Mouse (Mus musculus): ENCODE data around the gene Igf1.

Igf1 gene

DNA sequence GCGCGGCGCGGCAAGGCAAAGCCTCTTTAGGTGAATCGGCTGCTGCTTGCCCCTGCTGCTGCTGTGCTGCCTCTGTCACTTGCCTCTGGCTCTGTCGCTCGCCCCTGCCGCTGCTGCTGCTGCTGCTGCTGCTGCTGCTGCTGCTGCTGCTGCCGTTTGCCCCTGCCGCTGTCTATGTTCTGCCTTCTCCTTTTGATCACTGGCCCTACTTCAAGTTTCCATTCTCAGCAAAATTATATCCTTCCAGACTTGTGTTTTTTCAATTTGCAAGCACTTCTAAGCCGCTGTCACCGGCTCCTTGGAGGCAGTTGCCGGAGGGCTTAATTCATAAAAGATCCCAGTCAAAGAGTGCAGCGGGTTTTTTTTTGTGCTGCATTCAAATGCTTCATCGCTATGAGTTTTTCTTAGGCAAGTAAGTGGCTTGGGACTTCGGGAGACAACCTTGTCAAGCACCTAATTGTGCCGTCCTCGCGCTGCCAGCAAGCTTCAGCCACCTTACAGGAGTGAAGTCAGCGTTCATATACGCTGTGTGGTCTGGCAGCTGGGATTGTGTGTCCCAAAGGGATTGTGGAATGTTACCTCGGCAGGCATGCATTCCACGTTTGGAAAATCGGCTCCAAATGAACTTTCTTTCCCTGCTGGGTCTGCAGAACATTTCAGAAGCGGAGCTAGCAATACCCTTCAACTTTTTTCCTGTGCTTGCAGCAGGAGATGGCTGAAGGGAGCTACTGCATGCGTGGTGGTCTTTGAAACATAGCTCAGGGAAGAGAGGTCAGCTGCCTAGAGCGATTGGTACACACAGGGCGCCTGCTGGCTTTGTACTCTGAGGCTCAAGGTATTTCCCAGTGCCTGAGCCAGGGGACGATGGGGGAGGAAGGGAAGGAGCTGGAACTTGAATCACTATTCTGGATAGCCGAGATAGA lies 2.4 kb downstream of the Igf1 start:
- DNase-seq, result peak; percentile 18

- no peak for DNase-seq
Measured at GRCm38 (mm10) chr10:87861104-87861455, 3.0 kb downstream of the Igf1 start.

DNA sequence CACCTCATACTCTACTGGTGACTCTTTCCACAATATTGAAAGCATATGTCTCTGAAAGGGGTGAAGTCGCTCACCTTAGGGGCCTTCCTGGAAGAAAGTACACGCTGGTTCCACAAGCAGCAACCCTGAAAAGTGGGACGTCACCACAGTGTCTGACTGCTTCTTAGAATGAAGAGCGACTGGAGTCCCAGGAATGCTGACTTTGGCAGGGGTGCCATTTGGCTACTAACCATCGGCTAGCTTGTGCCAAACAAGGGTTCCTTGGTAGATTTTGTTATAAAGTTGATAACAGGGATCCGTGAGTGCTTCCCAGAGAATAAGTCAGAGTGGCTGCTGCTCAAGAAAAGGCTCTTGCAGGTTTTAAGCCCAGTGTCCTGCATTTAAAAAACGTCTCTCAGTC lies 4.8 kb downstream of the Igf1 start:
- no peak for DNase-seq

GRCm38 (mm10) chr10:87863326-87863725 lies 5.3 kb downstream of the Igf1 start:
- no peak for DNase-seq

- DNase-seq, result no peak
Measured at GRCm38 (mm10) chr10:87865712-87866111, 7.6 kb downstream of the Igf1 start.

- no peak for DNase-seq
Measured at GRCm38 (mm10) chr10:87866448-87866847, 8.4 kb downstream of the Igf1 start.

- DNase-seq, result no peak
Measured at GRCm38 (mm10) chr10:87867217-87867616, 9.2 kb downstream of the Igf1 start.

- no peak for DNase-seq
Measured at GRCm38 (mm10) chr10:87867631-87868030, 9.6 kb downstream of the Igf1 start.

DNA sequence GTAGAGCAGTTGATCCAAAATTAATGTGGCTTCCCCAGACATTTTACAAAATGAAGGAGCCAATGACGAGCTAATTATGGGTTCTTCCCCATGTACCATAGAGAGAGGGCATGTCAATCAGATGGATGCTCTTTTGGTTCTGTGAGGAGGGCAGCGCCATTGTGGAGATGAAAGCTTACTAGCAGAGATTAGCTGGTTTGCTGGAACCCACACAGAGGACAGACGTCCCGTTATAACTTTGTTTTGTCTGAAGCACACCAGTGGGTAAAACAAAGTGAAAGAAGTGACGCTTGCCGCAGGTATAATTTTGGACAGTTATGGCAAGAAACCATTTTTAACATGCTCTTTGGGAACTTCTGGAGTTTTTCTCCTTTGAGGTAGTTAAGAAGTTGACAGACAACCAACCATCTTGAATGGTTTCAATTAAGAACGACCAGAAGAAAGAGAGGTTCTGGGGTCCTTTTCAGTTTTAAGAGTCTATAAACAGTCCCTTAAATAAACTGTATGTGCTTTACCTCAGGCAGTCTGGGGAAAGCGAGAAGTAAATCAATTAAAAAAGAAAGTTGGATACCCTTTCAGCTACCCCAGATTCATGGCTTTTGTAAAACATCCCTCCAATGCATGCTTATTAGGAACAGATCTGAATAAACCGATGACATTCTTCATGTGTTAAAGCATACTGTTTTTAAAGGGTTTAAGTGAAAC lies 10.4 kb downstream of the Igf1 start:
- DNase-seq, result no peak

- DNase-seq, result no peak
Measured at GRCm38 (mm10) chr10:87869151-87869550, 11.1 kb downstream of the Igf1 start.

- no peak for DNase-seq
Measured at GRCm38 (mm10) chr10:87869691-87870090, 11.6 kb downstream of the Igf1 start.

- DNase-seq, result no peak
Measured at GRCm38 (mm10) chr10:87871863-87872647, 14.0 kb downstream of the Igf1 start.

DNA sequence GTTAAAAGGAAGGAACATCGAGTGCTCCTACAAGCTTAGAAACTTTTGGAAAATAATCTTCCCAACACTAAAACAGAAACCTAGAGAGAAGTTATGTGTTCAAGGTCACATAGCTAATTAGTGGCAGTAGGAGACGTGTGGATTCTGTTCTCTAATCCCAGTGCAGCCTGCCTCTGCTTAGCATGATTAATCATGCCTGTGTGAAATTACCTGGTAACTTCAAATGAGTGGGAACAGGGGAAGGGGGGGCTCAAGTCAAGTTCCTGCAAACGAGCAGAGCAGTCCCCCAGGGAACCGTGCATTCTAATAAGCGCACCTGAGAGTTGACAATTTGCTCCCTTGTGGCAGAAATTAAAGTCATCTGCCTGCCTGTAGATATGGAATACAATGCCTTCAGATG lies 14.8 kb downstream of the Igf1 start:
- DNase-seq, result no peak

DNA sequence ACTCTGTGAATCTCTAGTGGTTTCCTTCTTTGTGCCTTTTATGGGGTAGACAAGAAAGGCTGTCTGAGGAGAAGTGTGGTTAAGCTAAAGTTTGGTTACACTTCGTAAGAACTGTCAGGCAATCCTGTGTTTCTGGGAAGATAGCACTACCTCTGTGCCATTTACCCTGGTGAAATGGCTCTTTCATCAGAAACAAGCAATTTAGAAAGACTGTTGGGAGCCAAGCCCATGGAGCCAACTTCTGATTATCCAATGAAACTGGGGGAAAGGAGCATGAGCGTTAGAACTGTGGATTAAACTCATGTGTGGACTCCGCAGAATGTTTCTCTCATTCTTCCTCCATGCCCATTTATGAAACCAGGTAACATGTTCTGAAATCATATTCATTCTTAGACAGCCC lies 15.5 kb downstream of the Igf1 start:
- no peak for DNase-seq

GRCm38 (mm10) chr10:87880071-87880785 lies 22.2 kb downstream of the Igf1 start:
- DNase-seq, result no peak

GRCm38 (mm10) chr10:87885326-87886040 lies 27.4 kb downstream of the Igf1 start:
- no peak for DNase-seq

DNA sequence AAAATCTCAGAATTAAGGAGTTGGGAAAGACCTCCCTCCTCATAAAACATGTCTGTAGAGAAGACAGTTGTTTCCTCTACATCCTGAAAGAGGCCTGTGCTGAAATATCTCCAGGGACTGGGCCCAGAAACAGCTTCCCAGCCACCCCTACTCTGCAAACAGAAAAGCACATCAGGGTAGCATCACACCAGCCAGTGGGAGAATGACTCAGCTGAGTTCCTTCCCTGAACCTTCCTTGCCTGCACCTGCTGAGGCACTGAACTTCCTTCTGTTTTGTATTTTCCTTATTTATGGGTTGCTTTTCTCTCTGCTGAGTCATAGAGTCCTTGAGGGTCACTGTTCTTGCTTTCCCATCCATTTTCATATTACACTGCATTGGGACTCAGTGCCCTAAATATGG lies 31.8 kb downstream of the Igf1 start:
- no peak for DNase-seq

GRCm38 (mm10) chr10:87892256-87892655 lies 34.2 kb downstream of the Igf1 start:
- DNase-seq, result no peak

DNA sequence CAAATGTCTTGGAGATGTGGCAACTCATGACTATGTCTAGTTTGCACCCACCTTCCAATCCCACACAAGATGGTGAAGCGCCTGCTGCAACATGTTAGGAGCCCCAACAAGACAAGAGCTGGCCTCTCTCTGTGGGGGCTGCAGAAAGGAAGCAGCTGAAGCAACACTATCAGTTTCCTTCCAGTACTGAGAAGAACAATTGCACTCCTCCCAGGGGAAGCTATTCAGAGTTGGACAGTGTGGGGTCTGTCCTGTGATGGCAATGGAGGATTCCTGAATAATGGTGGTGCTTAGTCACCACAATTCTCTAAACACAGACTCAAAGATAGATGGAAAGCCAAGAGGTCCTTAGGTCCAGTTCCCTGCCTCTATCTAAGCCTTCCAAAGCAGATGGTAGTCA lies 35.2 kb downstream of the Igf1 start:
- DNase-seq, result no peak

- DNase-seq, result no peak
Measured at GRCm38 (mm10) chr10:87894461-87895120, 36.5 kb downstream of the Igf1 start.

GRCm38 (mm10) chr10:87895351-87895750 lies 37.3 kb downstream of the Igf1 start:
- DNase-seq, result no peak

- no peak for DNase-seq
Measured at GRCm38 (mm10) chr10:87897331-87897730, 39.3 kb downstream of the Igf1 start.
